Mouse (Mus musculus): Measurements from ENCODE around the gene Teddm2. TPM values are rescaled to one million over a fixed set of nuclear protein-coding genes. Genes with fewer than 3 reads are reported as not detected.

The Teddm2 gene
- polyA plus RNA-seq, 1 experiment from 2014 or later: 1.1 TPM

DNA sequence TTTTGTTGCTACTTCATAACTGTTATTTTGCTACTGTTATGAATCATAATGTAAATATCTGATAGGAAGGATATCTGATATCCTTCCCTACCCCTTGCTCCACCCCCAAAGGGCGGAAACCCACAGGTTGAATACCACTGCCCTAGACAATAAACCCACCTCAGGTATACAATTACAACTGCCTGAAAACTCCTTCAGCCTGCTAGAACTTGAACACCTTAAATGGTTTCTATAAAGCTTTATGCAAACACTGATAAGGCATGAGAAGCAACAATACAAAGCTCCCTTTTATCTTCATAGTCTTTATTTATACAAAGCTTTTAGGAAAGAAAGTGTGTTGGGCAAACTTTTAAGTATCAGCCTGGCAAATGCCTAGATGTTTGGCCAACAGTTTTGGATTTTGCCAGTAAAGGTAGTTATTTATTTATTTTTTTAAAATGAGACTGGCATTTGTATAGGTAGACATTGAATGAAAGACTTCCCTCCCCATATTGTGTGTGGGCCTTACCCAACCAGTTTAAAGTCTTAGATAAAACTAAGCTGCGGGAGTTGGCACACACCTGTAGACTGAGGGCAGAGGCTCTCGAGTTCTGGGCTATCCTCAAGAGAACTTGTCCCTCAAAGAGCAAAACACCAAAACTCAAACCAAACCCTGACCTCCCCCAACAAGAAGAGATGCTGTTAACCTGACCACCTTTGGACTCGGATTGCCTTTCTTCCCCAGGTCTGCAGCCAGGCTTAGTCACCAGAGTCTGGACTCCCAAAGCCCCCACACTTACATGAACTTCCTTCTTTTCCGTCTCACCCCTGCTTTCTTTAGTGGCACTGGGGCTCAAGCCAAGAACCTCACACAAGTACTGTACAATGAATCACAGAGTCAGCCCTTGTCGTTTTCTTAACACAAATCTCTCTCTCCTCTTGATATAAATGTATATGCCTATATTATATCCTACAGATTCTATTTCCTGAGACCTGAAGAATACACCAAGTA, 24.7 kb upstream of the Teddm2 start:
- no peak overlapping the region for H3K27ac ChIP-seq (ENCODE audit: low read depth, low read length)
- H3K9me3 ChIP-seq (replicated peaks; ENCODE audit: control insufficient read depth, low read length): no peaks in the 10 kb centered on the region
- no peaks in the 10 kb centered on the region for H3K36me3 ChIP-seq (ENCODE audit: control insufficient read depth, insufficient read depth, low read length)
- no peaks in the 10 kb centered on the region for H3K4me1 ChIP-seq (ENCODE audit: control insufficient read depth, insufficient read depth, low read length)
- WGBS: 86% methylated on average over 6 of the region's 6 CpGs
- DNase-seq (ENCODE audit: low spot score) (no peak), ATAC-seq (no peak)
- H3K4me3 ChIP-seq (ENCODE audit: low read depth, low read length): no peak overlapping the region
- H3K9ac ChIP-seq (ENCODE audit: low read length): no peak overlapping the region
- no peaks in the 10 kb centered on the region for H3K27me3 ChIP-seq (replicated peaks; ENCODE audit: control insufficient read depth, insufficient read depth, low read length)
- H3K4me2 ChIP-seq (ENCODE audit: low read length): no peak overlapping the region

DNA sequence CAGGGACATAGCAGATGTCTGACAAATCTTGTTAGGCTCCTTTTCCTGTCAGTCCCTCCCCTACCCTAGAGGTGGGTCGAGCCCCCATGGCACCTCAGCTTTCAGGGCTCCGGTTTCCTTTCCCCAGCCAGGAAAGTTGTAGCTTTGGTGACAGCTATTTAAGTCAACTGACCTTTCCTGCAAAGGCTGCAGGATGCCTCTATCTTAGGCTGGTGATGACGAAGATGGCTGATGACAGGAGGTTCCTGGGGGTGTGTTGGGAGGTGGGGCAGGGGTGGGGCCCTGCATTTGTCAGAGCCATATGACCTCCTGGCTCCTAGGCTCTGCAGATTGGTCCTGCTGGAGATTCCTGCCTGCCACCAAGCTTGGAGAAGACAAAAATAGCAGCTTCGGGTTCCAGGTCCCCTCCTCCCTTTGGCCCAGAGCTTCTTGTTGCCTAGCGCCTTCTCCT, 22.6 kb upstream of the Teddm2 start:
- H3K4me1 ChIP-seq (ENCODE audit: control insufficient read depth, insufficient read depth, low read length): no peaks in the 10 kb centered on the region
- no peak overlapping the region for H3K27ac ChIP-seq (ENCODE audit: low read depth, low read length)
- H3K27me3 ChIP-seq (replicated peaks; ENCODE audit: control insufficient read depth, insufficient read depth, low read length): no peaks in the 10 kb centered on the region
- H3K9me3 ChIP-seq (replicated peaks; ENCODE audit: control insufficient read depth, low read length): no peaks in the 10 kb centered on the region
- H3K4me3 ChIP-seq (ENCODE audit: low read depth, low read length): no peak overlapping the region
- no peak overlapping the region for H3K9ac ChIP-seq (ENCODE audit: low read length)
- DNase-seq (ENCODE audit: low spot score): no peak
- no peak for ATAC-seq
- H3K4me2 ChIP-seq (ENCODE audit: low read length): no peak overlapping the region
- H3K36me3 ChIP-seq (ENCODE audit: control insufficient read depth, insufficient read depth, low read length): no peaks in the 10 kb centered on the region
- WGBS: 64% methylated on average over 5 of the region's 5 CpGs

DNA sequence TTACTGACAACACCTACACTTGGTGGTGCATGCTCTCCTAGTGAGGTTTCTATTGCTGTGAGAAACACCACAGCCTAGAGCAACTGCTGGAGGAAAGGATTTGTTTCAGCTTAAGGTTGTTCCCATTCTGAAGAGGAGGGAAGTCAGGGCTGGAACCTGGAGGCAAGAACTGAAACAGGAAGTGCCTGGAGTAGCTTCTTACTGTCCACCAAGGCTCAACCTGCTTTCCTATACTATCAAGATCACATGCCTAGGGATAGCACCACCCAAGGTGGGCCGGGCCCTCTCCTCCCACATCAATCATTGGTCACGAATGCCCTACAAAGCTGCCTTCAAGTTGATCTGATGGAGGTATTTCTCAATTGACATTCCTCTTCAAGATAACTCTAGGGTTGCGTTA, 21.6 kb upstream of the Teddm2 start:
- DNase-seq (ENCODE audit: low spot score) (no peak), ATAC-seq (no peak)
- Histone ChIP-seq H3K4me3 (ENCODE audit: low read depth, low read length) (no peak overlapping the region), H3K27ac (ENCODE audit: low read depth, low read length) (no peak overlapping the region), H3K9me3 (replicated peaks; ENCODE audit: control insufficient read depth, low read length) (no peaks in the 10 kb centered on the region), H3K9ac (ENCODE audit: low read length) (no peak overlapping the region), H3K4me2 (ENCODE audit: low read length) (no peak overlapping the region), H3K27me3 (replicated peaks; ENCODE audit: control insufficient read depth, insufficient read depth, low read length) (no peaks in the 10 kb centered on the region), H3K36me3 (ENCODE audit: control insufficient read depth, insufficient read depth, low read length) (no peaks in the 10 kb centered on the region), H3K4me1 (ENCODE audit: control insufficient read depth, insufficient read depth, low read length) (no peaks in the 10 kb centered on the region)
- WGBS: 99% methylated on average over 3 of the region's 3 CpGs

DNA sequence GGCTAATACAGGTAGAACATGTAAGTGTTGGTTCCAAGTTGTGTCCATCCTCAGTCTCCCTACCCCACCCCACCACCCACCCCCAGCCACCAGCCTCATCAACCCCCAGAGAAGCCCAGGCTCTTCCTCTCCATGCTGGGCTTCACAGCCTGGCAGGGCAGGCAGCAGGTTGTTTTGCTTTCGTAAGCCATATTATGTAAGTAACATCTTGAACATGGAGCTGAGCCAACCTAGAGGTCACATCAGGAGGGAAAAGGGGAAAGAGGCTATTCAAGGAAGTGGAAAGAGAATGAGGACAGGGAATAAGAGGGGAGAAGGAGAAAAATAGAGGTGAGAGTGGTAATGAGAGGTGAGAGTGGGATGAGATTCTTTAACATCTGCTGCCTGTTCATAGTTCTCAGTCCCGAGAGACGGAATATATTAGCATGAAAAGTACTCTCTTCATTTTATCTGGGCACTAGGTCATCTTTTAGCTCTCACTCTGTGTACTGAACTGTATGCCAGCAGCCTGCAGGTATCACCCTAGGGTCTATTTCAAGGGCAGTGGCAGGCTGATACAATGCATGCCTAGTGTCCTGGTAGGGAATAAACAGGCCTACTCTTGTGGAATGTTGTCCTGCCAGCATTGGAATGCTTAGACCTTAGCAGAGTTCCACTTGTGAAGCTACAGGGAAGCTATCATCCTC, 18.6 kb upstream of the Teddm2 start:
- Histone ChIP-seq H3K36me3 (ENCODE audit: control insufficient read depth, insufficient read depth, low read length) (no peaks in the 10 kb centered on the region), H3K9ac (ENCODE audit: low read length) (no peak overlapping the region), H3K4me1 (ENCODE audit: control insufficient read depth, insufficient read depth, low read length) (no peaks in the 10 kb centered on the region), H3K9me3 (replicated peaks; ENCODE audit: control insufficient read depth, low read length) (no peaks in the 10 kb centered on the region), H3K27ac (ENCODE audit: low read depth, low read length) (no peak overlapping the region), H3K4me3 (ENCODE audit: low read depth, low read length) (no peak overlapping the region), H3K4me2 (ENCODE audit: low read length) (no peak overlapping the region), H3K27me3 (replicated peaks; ENCODE audit: control insufficient read depth, insufficient read depth, low read length) (no peaks in the 10 kb centered on the region)
- WGBS: 70% methylated on average over 3 of the region's 3 CpGs
- no peak for ATAC-seq
- no peak for DNase-seq (ENCODE audit: low spot score)

DNA sequence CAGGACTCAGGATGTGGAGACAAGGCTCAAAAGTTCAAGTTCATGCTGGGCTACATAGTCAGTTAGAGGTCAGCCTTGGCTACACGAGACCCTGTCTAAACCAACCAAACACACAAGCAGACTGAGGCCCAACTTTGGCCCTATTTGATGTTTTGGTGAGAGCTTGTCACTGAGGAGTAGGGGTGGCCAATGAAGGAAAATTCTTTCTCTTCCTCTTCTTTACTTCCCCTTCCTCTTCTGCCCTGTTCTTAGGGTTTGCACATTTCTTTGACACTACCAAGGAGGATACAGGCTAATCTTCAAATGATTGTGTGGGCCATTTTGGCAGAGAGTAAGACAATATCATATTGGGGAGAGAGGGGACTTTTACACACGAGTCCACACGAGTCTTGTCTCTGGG, 13.8 kb upstream of the Teddm2 start:
- Histone ChIP-seq H3K9ac (ENCODE audit: low read length) (no peak overlapping the region), H3K4me1 (ENCODE audit: control insufficient read depth, insufficient read depth, low read length) (no peaks in the 10 kb centered on the region), H3K4me3 (ENCODE audit: low read depth, low read length) (no peak overlapping the region), H3K9me3 (replicated peaks; ENCODE audit: control insufficient read depth, low read length) (no peaks in the 10 kb centered on the region), H3K4me2 (ENCODE audit: low read length) (no peak overlapping the region), H3K36me3 (ENCODE audit: control insufficient read depth, insufficient read depth, low read length) (peaks cover 20% of the 10 kb centered on the region), H3K27ac (ENCODE audit: low read depth, low read length) (no peak overlapping the region), H3K27me3 (replicated peaks; ENCODE audit: control insufficient read depth, insufficient read depth, low read length) (no peaks in the 10 kb centered on the region)
- no peak for DNase-seq (ENCODE audit: low spot score)
- 93% methylated on average over 3 of the region's 3 CpGs for WGBS
- ATAC-seq: no peak

DNA sequence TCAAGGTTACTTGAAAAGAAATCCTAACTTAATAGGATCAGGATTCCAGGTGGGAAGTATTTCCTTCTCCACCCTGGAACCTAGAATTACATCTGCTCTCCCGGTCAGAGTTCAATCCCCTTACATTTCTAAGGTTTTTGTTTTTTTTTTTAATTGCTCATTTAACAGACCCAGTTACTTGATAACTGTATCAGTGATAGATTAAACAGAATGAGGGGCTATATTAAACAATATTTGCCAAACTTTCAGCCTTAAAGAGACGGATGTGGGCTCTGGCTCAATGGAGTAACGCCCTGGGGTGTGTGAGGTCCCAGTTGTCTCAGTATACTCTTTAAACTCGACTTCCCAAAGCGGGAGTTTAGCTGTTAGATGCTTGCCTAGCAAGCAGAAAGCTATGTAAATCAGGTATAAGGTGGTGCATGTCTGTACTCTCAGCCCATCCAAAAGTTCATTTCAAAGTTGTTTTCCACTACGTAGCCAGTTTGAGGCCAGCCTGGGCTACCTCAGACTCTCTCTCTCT, 11.3 kb upstream of the Teddm2 start:
- Histone ChIP-seq H3K4me1 (ENCODE audit: control insufficient read depth, insufficient read depth, low read length) (no peaks in the 10 kb centered on the region), H3K36me3 (ENCODE audit: control insufficient read depth, insufficient read depth, low read length) (peaks cover 46% of the 10 kb centered on the region), H3K4me3 (ENCODE audit: low read depth, low read length) (no peak overlapping the region), H3K9me3 (replicated peaks; ENCODE audit: control insufficient read depth, low read length) (no peaks in the 10 kb centered on the region), H3K27me3 (replicated peaks; ENCODE audit: control insufficient read depth, insufficient read depth, low read length) (no peaks in the 10 kb centered on the region), H3K9ac (ENCODE audit: low read length) (no peak overlapping the region), H3K27ac (ENCODE audit: low read depth, low read length) (no peak overlapping the region), H3K4me2 (ENCODE audit: low read length) (no peak overlapping the region)
- 86% methylated on average over 6 of the region's 6 CpGs for whole genome bisulfite sequencing
- ATAC-seq (no peak), DNase-seq (ENCODE audit: low spot score) (no peak)

DNA sequence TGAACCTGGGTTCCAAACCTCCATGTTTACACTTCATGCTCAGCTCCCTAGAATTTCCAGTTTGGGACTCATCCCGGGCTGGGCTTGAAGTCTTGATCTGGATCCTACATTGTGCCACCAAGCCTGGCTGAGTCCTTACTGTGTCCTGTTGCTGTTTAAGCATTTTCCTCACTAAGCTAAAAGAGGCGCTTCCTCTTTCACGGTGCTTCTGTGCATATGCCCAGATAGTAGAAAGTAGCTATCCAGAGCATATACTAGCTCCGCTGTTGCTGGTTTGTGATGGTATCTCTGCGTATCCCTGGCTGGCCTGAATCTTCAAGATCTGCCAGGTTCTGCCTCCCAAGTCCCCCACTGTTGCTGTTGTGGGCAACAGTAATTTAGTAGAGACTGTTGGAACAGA, 10.4 kb upstream of the Teddm2 start:
- ATAC-seq (no peak), DNase-seq (ENCODE audit: low spot score) (no peak)
- H3K36me3 ChIP-seq (ENCODE audit: control insufficient read depth, insufficient read depth, low read length): peaks cover 55% of the 10 kb centered on the region
- no peak overlapping the region for H3K9ac ChIP-seq (ENCODE audit: low read length)
- H3K4me1 ChIP-seq (ENCODE audit: control insufficient read depth, insufficient read depth, low read length): no peaks in the 10 kb centered on the region
- H3K27me3 ChIP-seq (replicated peaks; ENCODE audit: control insufficient read depth, insufficient read depth, low read length): no peaks in the 10 kb centered on the region
- H3K9me3 ChIP-seq (replicated peaks; ENCODE audit: control insufficient read depth, low read length): no peaks in the 10 kb centered on the region
- WGBS: 95% methylated on average over 5 of the region's 5 CpGs
- no peak overlapping the region for H3K4me2 ChIP-seq (ENCODE audit: low read length)
- no peak overlapping the region for H3K27ac ChIP-seq (ENCODE audit: low read depth, low read length)
- H3K4me3 ChIP-seq (ENCODE audit: low read depth, low read length): no peak overlapping the region

DNA sequence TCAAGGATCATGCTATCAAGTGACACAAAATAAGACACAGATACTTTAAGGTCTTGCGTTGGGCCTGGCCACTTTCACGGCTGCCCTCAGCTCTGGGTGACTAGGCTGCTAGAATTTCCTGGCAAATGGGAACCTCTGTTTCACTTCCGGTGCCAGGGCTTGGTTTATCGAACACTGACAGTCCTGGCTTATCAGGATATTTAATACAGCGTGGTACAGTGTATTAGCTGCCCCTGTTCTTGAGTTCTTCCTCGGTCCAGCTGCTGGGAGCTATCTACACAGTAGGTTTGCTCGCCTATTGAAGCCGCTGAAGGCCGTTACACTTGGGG, 9.9 kb upstream of the Teddm2 start:
- no peak overlapping the region for H3K4me2 ChIP-seq (ENCODE audit: low read length)
- peaks cover 60% of the 10 kb centered on the region for H3K36me3 ChIP-seq (ENCODE audit: control insufficient read depth, insufficient read depth, low read length)
- H3K4me1 ChIP-seq (ENCODE audit: control insufficient read depth, insufficient read depth, low read length): no peaks in the 10 kb centered on the region
- H3K9ac ChIP-seq (ENCODE audit: low read length): no peak overlapping the region
- WGBS: 94% methylated on average over 9 of the region's 9 CpGs
- no peaks in the 10 kb centered on the region for H3K9me3 ChIP-seq (replicated peaks; ENCODE audit: control insufficient read depth, low read length)
- no peak for ATAC-seq
- DNase-seq (ENCODE audit: low spot score): no peak
- no peaks in the 10 kb centered on the region for H3K27me3 ChIP-seq (replicated peaks; ENCODE audit: control insufficient read depth, insufficient read depth, low read length)
- no peak overlapping the region for H3K27ac ChIP-seq (ENCODE audit: low read depth, low read length)
- no peak overlapping the region for H3K4me3 ChIP-seq (ENCODE audit: low read depth, low read length)
